Mouse (Mus musculus): ENCODE measurements at regions not wholly inside any gene's neighbourhood (a gene's known extent, or its start where the extent isn't known, plus 50 kb on each side); places are given as distances from the start of the nearest gene placed in this dataset.
A peak's percentile ranks its signal among the peaks of the same experiment; 100 is the strongest.

DNA sequence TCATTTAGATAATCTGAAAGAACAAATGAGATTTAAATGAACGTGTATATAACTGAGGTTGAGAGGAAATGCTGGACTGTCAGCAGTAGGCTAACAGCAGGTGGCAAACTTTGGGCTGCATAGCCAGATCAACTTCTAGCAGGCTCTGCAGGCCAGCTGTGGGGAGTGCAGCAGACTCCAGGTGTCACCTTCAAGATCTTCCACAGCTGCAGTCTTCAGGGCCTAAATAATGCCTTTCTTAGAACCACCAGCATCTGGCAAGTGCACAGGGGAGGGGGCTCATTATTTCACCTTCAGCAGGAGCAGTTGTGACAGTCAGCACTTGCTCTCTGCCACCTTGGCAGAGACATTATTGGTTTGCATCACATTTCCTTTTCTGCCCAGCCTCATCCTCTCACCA, 487.7 kb upstream of the Rag2 start:
- Histone ChIP-seq H3K4me3 (replicated peaks in 1 of 3; ENCODE audit: low read depth in 2 of 3, low read length in 2 of 3, poor library complexity in 1 of 3) (no peak overlapping the region), H3K4me1 (ENCODE audit: control insufficient read depth in 1 of 2, insufficient read depth in 2 of 2) (no peaks in the 10 kb centered on the region), H3K9ac (ENCODE audit: insufficient read depth, low read depth) (no peak overlapping the region), H3K36me3 (replicated peaks in 1 of 2; ENCODE audit: control insufficient read depth in 1 of 2, insufficient read depth in 1 of 2, low read length in 1 of 2) (no peaks in the 10 kb centered on the region), H3K27ac (ENCODE audit: insufficient read depth, low read depth) (no peak overlapping the region), H3K79me2 (replicated peaks; ENCODE audit: control insufficient read depth, extremely low read depth, insufficient read depth, poor library complexity, severe bottlenecking) (no peaks in the 10 kb centered on the region), H3K27me3 (replicated peaks) (no peaks in the 10 kb centered on the region), H3K4me2 (ENCODE audit: insufficient read depth, low read depth, poor library complexity, severe bottlenecking) (no peak overlapping the region), H3K9me3 (replicated peaks; ENCODE audit: low read length) (no peaks in the 10 kb centered on the region)
- DNase-seq (ENCODE audit: extremely low read depth), result no peak
- in situ Hi-C loops (cut with MboI; ENCODE audit: low pct_ligation_motif_present, low pct_unique_long_range_greater_than_20kb, low sequenced_read_pairs), result no loop called here
- dilution Hi-C loops (cut with MboI; ENCODE audit: extremely low pct_ligation_motif_present, extremely low pct_unique_long_range_greater_than_20kb, low sequenced_read_pairs), result no loop called here
- TF ChIP-seq E2F4 (IDR thresholded peaks at IDR 0.05; ENCODE audit: insufficient replicate concordance, low read depth, low read length), result no peak
- no peak for TF ChIP-seq JUN (IDR thresholded peaks at IDR 0.05; ENCODE audit: insufficient read depth, low read depth, low read length)
- no peak for TF ChIP-seq MXI1 (IDR thresholded peaks at IDR 0.05; ENCODE audit: low read depth, low read length)
- TF ChIP-seq CTCF (conservative IDR thresholded peaks at IDR 0.05 in 1 of 2, IDR thresholded peaks at IDR 0.05 in 1 of 2; ENCODE audit: low read depth in 2 of 2, low read length in 2 of 2), result peak in 1 of 2 experiments; percentile 11; a peak in 1 of 4 replicates
- TF ChIP-seq POLR2A (IDR thresholded peaks at IDR 0.05; ENCODE audit: low read depth, low read length), result no peak
- no peak for TF ChIP-seq MAX (IDR thresholded peaks at IDR 0.05; ENCODE audit: low read length)

DNA sequence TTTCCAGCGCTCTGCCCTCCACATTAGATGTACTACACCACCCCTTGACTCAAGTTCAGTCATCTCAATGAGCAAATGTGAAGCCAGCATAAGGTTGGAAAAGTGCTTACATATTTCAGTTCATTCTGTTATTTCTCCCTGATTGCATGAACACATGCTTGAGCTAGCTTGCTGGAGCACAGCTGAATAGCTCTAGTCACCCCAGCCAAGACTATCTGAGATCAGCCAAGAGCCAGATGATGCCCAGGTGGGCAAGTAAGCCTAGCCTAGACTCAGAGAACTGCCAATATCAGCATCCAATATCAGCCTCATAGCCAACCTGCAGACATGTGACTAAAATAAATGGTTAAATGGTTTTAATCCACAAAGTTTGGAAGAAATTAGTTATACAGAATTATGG, 484.6 kb upstream of the Rag2 start:
- no peaks in the 10 kb centered on the region for H3K36me3 ChIP-seq (replicated peaks in 1 of 2; ENCODE audit: control insufficient read depth in 1 of 2, insufficient read depth in 1 of 2, low read length in 1 of 2)
- dilution Hi-C loops (cut with MboI; ENCODE audit: extremely low pct_ligation_motif_present, extremely low pct_unique_long_range_greater_than_20kb, low sequenced_read_pairs), result no loop called here
- no peak overlapping the region for H3K4me3 ChIP-seq (replicated peaks in 1 of 3; ENCODE audit: low read depth in 2 of 3, low read length in 2 of 3, poor library complexity in 1 of 3)
- H3K9me3 ChIP-seq (replicated peaks; ENCODE audit: low read length), result no peaks in the 10 kb centered on the region
- no peak overlapping the region for H3K27ac ChIP-seq (ENCODE audit: insufficient read depth, low read depth)
- no peaks in the 10 kb centered on the region for H3K27me3 ChIP-seq (replicated peaks)
- H3K9ac ChIP-seq (ENCODE audit: insufficient read depth, low read depth), result no peak overlapping the region
- H3K79me2 ChIP-seq (replicated peaks; ENCODE audit: control insufficient read depth, extremely low read depth, insufficient read depth, poor library complexity, severe bottlenecking), result no peaks in the 10 kb centered on the region
- no peaks in the 10 kb centered on the region for H3K4me1 ChIP-seq (ENCODE audit: control insufficient read depth in 1 of 2, insufficient read depth in 2 of 2)
- H3K4me2 ChIP-seq (ENCODE audit: insufficient read depth, low read depth, poor library complexity, severe bottlenecking), result no peak overlapping the region
- TF ChIP-seq MAFK (IDR thresholded peaks at IDR 0.05; ENCODE audit: insufficient replicate concordance, low read length) (no peak), JUN (IDR thresholded peaks at IDR 0.05; ENCODE audit: insufficient read depth, low read depth, low read length) (no peak), CHD2 (IDR thresholded peaks at IDR 0.05; ENCODE audit: low read length) (no peak), NRF1 (IDR thresholded peaks at IDR 0.05; ENCODE audit: low read depth, low read length) (no peak), GABPA (IDR thresholded peaks at IDR 0.05; ENCODE audit: insufficient replicate concordance, low read depth, low read length) (no peak), RCOR1 (conservative IDR thresholded peaks at IDR 0.05; ENCODE audit: low read depth, low read length) (no peak), EP300 (IDR thresholded peaks at IDR 0.05; ENCODE audit: low read length) (no peak), HCFC1 (IDR thresholded peaks at IDR 0.05; ENCODE audit: low read depth, low read length) (no peak), ETS1 (conservative IDR thresholded peaks at IDR 0.05; ENCODE audit: low read depth, low read length) (no peak), MAX (IDR thresholded peaks at IDR 0.05; ENCODE audit: low read length) (no peak), POLR2A (IDR thresholded peaks at IDR 0.05; ENCODE audit: low read depth, low read length) (no peak), IRF4 (IDR thresholded peaks at IDR 0.05; ENCODE audit: low read depth, low read length) (no peak), KAT2A (IDR thresholded peaks at IDR 0.05; ENCODE audit: insufficient replicate concordance, low read length) (no peak), MXI1 (IDR thresholded peaks at IDR 0.05; ENCODE audit: low read depth, low read length) (no peak), TBP (conservative IDR thresholded peaks at IDR 0.05; ENCODE audit: low read depth, low read length) (no peak), SIN3A (IDR thresholded peaks at IDR 0.05; ENCODE audit: low read length) (no peak), BHLHE40 (IDR thresholded peaks at IDR 0.05; ENCODE audit: low read depth, low read length) (no peak), TCF12 (IDR thresholded peaks at IDR 0.05; ENCODE audit: low read depth, low read length) (no peak), ZNF384 (IDR thresholded peaks at IDR 0.05; ENCODE audit: low read depth, low read length) (no peak)
- DNase-seq (ENCODE audit: extremely low read depth), result no peak
- in situ Hi-C loops (cut with MboI; ENCODE audit: low pct_ligation_motif_present, low pct_unique_long_range_greater_than_20kb, low sequenced_read_pairs), result no loop called here

Measured in CH12.LX (cell line).